Mouse (Mus musculus): ENCODE data around the gene Gm20388. TPM values are rescaled to one million over a fixed set of nuclear protein-coding genes. Genes with fewer than 3 reads are reported as not detected.
A peak's percentile ranks its signal among the peaks of the same experiment; 100 is the strongest.

The Gm20388 gene
- polyA plus RNA-seq, 1 experiment from 2014 or later = 2.5 TPM

GRCm38 (mm10) chr8:121117186-121117651 is 1206.6 kb downstream of the Gm20388 start:
- H3K27me3 ChIP-seq (ENCODE audit: low read depth, poor library complexity, severe bottlenecking) = peaks cover 97% of the 10 kb centered on the region
- H3K4me3 ChIP-seq = peak overlapping the region; percentile 59
- H3K36me3 ChIP-seq = no peaks in the 10 kb centered on the region
- peak overlapping the region; percentile 78 for H3K27ac ChIP-seq
- peaks cover 64% of the 10 kb centered on the region for H3K4me1 ChIP-seq
- no peaks in the 10 kb centered on the region for H3K9me3 ChIP-seq (replicated peaks)
- DNase-seq (ENCODE audit: low spot score) = peak; percentile 72
- WGBS = under 1% methylated on average over 62 of the region's 62 CpGs

- peaks cover 97% of the 10 kb centered on the region for H3K27me3 ChIP-seq (ENCODE audit: low read depth, poor library complexity, severe bottlenecking)
- under 1% methylated on average over 28 of the region's 28 CpGs for WGBS
- peak overlapping the region; percentile 78 for H3K27ac ChIP-seq
- peak overlapping the region; percentile 59 for H3K4me3 ChIP-seq
- H3K36me3 ChIP-seq = no peaks in the 10 kb centered on the region
- peak; percentile 67 for DNase-seq (ENCODE audit: low spot score)
- H3K9me3 ChIP-seq (replicated peaks) = no peaks in the 10 kb centered on the region
- H3K4me1 ChIP-seq = peaks cover 64% of the 10 kb centered on the region
These were observed 1207.3 kb downstream of the Gm20388 start for GRCm38 (mm10) chr8:121117906-121118305.

GRCm38 (mm10) chr8:121118634-121119420 is 1208.2 kb downstream of the Gm20388 start:
- Histone ChIP-seq H3K36me3 (no peaks in the 10 kb centered on the region), H3K27me3 (ENCODE audit: low read depth, poor library complexity, severe bottlenecking) (peaks cover 98% of the 10 kb centered on the region), H3K4me1 (peaks cover 56% of the 10 kb centered on the region), H3K9me3 (replicated peaks) (no peaks in the 10 kb centered on the region), H3K4me3 (peak overlapping the region; percentile 59), H3K27ac (no peak overlapping the region)
- WGBS = 2% methylated on average over 18 of the region's 18 CpGs
- DNase-seq (ENCODE audit: low spot score) = peak; percentile 54

GRCm38 (mm10) chr8:121119635-121120455 is 1209.2 kb downstream of the Gm20388 start:
- 7% methylated on average over 12 of the region's 12 CpGs for WGBS
- Histone ChIP-seq H3K4me1 (peaks cover 53% of the 10 kb centered on the region), H3K4me3 (peak overlapping the region; percentile 59), H3K27me3 (ENCODE audit: low read depth, poor library complexity, severe bottlenecking) (peaks cover 98% of the 10 kb centered on the region), H3K36me3 (no peaks in the 10 kb centered on the region), H3K27ac (no peak overlapping the region), H3K9me3 (replicated peaks) (no peaks in the 10 kb centered on the region)
- DNase-seq (ENCODE audit: low spot score) = peak; percentile 52

- no peaks in the 10 kb centered on the region for H3K36me3 ChIP-seq
- H3K4me3 ChIP-seq = peak overlapping the region; percentile 59
- H3K27ac ChIP-seq = no peak overlapping the region
- peak; percentile 46 for DNase-seq (ENCODE audit: low spot score)
- 15% methylated on average over 17 of the region's 17 CpGs for WGBS
- H3K4me1 ChIP-seq = peaks cover 56% of the 10 kb centered on the region
- no peaks in the 10 kb centered on the region for H3K9me3 ChIP-seq (replicated peaks)
- H3K27me3 ChIP-seq (ENCODE audit: low read depth, poor library complexity, severe bottlenecking) = peaks cover 98% of the 10 kb centered on the region
These were observed 1210.1 kb downstream of the Gm20388 start for GRCm38 (mm10) chr8:121120456-121121419.

- Histone ChIP-seq H3K27ac (no peak overlapping the region), H3K4me3 (no peak overlapping the region), H3K36me3 (no peaks in the 10 kb centered on the region), H3K27me3 (ENCODE audit: low read depth, poor library complexity, severe bottlenecking) (peaks cover 100% of the 10 kb centered on the region), H3K4me1 (peaks cover 59% of the 10 kb centered on the region), H3K9me3 (replicated peaks) (no peaks in the 10 kb centered on the region)
- no peak for DNase-seq (ENCODE audit: low spot score)
- 13% methylated on average over 8 of the region's 8 CpGs for WGBS
These were observed 1211.1 kb downstream of the Gm20388 start for GRCm38 (mm10) chr8:121121704-121122103.

GRCm38 (mm10) chr8:121122368-121122767 is 1211.7 kb downstream of the Gm20388 start:
- no peak overlapping the region for H3K4me3 ChIP-seq
- DNase-seq (ENCODE audit: low spot score) = no peak
- no peak overlapping the region for H3K27ac ChIP-seq
- peaks cover 100% of the 10 kb centered on the region for H3K27me3 ChIP-seq (ENCODE audit: low read depth, poor library complexity, severe bottlenecking)
- H3K36me3 ChIP-seq = no peaks in the 10 kb centered on the region
- 11% methylated on average over 7 of the region's 7 CpGs for WGBS
- H3K9me3 ChIP-seq (replicated peaks) = no peaks in the 10 kb centered on the region
- H3K4me1 ChIP-seq = peaks cover 59% of the 10 kb centered on the region

GRCm38 (mm10) chr8:121123113-121123512 is 1212.5 kb downstream of the Gm20388 start:
- 57% methylated on average over 2 of the region's 2 CpGs for WGBS
- Histone ChIP-seq H3K4me1 (peaks cover 57% of the 10 kb centered on the region), H3K27me3 (ENCODE audit: low read depth, poor library complexity, severe bottlenecking) (peaks cover 100% of the 10 kb centered on the region), H3K27ac (no peak overlapping the region), H3K9me3 (replicated peaks) (no peaks in the 10 kb centered on the region), H3K36me3 (no peaks in the 10 kb centered on the region), H3K4me3 (no peak overlapping the region)
- no peak for DNase-seq (ENCODE audit: low spot score)

- H3K27me3 ChIP-seq (ENCODE audit: low read depth, poor library complexity, severe bottlenecking) = peaks cover 100% of the 10 kb centered on the region
- H3K27ac ChIP-seq = peak overlapping the region; percentile 47; the same call in 1 of the 2 replicates
- under 1% methylated on average over 17 of the region's 17 CpGs for WGBS
- no peaks in the 10 kb centered on the region for H3K9me3 ChIP-seq (replicated peaks)
- DNase-seq (ENCODE audit: low spot score) = peak; percentile 41
- no peaks in the 10 kb centered on the region for H3K36me3 ChIP-seq
- peak overlapping the region; percentile 39 for H3K4me3 ChIP-seq
- peaks cover 66% of the 10 kb centered on the region for H3K4me1 ChIP-seq
These were observed 1214.1 kb downstream of the Gm20388 start for GRCm38 (mm10) chr8:121124547-121125239.

- WGBS = under 1% methylated on average over 36 of the region's 36 CpGs
- H3K27ac ChIP-seq = peak overlapping the region; percentile 47; the same call in 1 of the 2 replicates
- peaks cover 59% of the 10 kb centered on the region for H3K4me1 ChIP-seq
- H3K9me3 ChIP-seq (replicated peaks) = no peaks in the 10 kb centered on the region
- peak; percentile 79 for DNase-seq (ENCODE audit: low spot score)
- H3K4me3 ChIP-seq = peak overlapping the region; percentile 39
- H3K36me3 ChIP-seq = no peaks in the 10 kb centered on the region
- peaks cover 100% of the 10 kb centered on the region for H3K27me3 ChIP-seq (ENCODE audit: low read depth, poor library complexity, severe bottlenecking)
These were observed 1214.8 kb downstream of the Gm20388 start for GRCm38 (mm10) chr8:121125311-121125876.

GRCm38 (mm10) chr8:121126191-121126590 is 1215.5 kb downstream of the Gm20388 start:
- WGBS = 5% methylated on average over 6 of the region's 6 CpGs

More at GRCm38 (mm10) chr8:121126191-121126590, 1215.5 kb downstream of the Gm20388 start:
- Histone ChIP-seq H3K4me3 (peak overlapping the region; percentile 39; the same call in 1 of the 2 replicates), H3K36me3 (no peaks in the 10 kb centered on the region), H3K27me3 (ENCODE audit: low read depth, poor library complexity, severe bottlenecking) (peaks cover 100% of the 10 kb centered on the region), H3K27ac (no peak overlapping the region), H3K4me1 (peaks cover 51% of the 10 kb centered on the region), H3K9me3 (replicated peaks) (no peaks in the 10 kb centered on the region)
- DNase-seq (ENCODE audit: low spot score) = no peak
